8 mouse cellular contexts compared by ENCODE assay signal in genomic region chr15:81917621-81918463, GRCm38 (mm10). TPM values are rescaled to one million over a fixed set of nuclear protein-coding genes. Genes with fewer than 3 reads are reported as not detected.
A peak's percentile ranks its signal among the peaks of the same experiment; 100 is the strongest.
DNase-seq lines count a peak whose midpoint lies in the region; ATAC-seq lines count a peak whose summit lies in the region.

No protein-coding gene starts in this region.

- WGBS in embryonic facial prominence, embryonic 14.5 days: 59% methylated on average over 6 of the region's 6 CpGs

- no peaks in the 10 kb centered on the region for H3K27me3 ChIP-seq in embryonic facial prominence, embryonic 14.5 days (replicated peaks; ENCODE audit: control insufficient read depth, insufficient read depth, low read length)

- no peaks in the 10 kb centered on the region for H3K9me3 ChIP-seq in embryonic facial prominence, embryonic 14.5 days (ENCODE audit: control insufficient read depth, low read length)

- intact Hi-C loops in heart, postnatal 14 days (cut with DNase I): no loop called here
- intact Hi-C loops in left cerebral cortex, postnatal 25 days (cut with DNase I): no loop called here

- H3K4me2 ChIP-seq in embryonic facial prominence, embryonic 14.5 days (ENCODE audit: low read depth, low read length): no peak overlapping the region

- H3K4me3 ChIP-seq in embryonic facial prominence, embryonic 14.5 days (ENCODE audit: low read depth, low read length): no peak overlapping the region

- no peak overlapping the region for H3K27ac ChIP-seq in embryonic facial prominence, embryonic 14.5 days (replicated peaks; ENCODE audit: low read depth, low read length)

- peak; percentile 78 for DNase-seq in layer of hippocampus, adult 11-12 months (ENCODE audit: low spot score)
- no peak for DNase-seq in layer of hippocampus, adult 9-10 months (ENCODE audit: low spot score)
- DNase-seq in adrenal gland, postnatal 14 days: peak; percentile 88
- peak; percentile 48 for DNase-seq in embryonic facial prominence, embryonic 14.5 days (ENCODE audit: low spot score)
- peak; percentile 79 to 86 for DNase-seq in heart, postnatal 14 days
- DNase-seq in left cerebral cortex, postnatal 25 days (ENCODE audit: low spot score in 2 of 2): peak; percentile 62 to 71
- peak; percentile 56 for DNase-seq in mesoderm, embryonic 11.5 days (ENCODE audit: low read depth, low spot score)
- peak; percentile 70 to 91 for DNase-seq in spleen, postnatal 4 days (ENCODE audit: low spot score in 2 of 2)

- peak; percentile 73 for ATAC-seq in embryonic facial prominence, embryonic 14.5 days (ENCODE audit: low read depth)

- H3K36me3 ChIP-seq in embryonic facial prominence, embryonic 14.5 days (ENCODE audit: control insufficient read depth, insufficient read depth, low read length): peaks cover 44% of the 10 kb centered on the region

- no peaks in the 10 kb centered on the region for H3K4me1 ChIP-seq in embryonic facial prominence, embryonic 14.5 days (ENCODE audit: control insufficient read depth, insufficient read depth, low read length)

- no peak overlapping the region for H3K9ac ChIP-seq in embryonic facial prominence, embryonic 14.5 days (ENCODE audit: low read depth, low read length)

RNA-seq across cellular contexts. Expression of gene Polr3h, which starts 8.2 kb away (rescaled TPM):
- total RNA-seq in adrenal gland, postnatal 14 days (2021): 18.7 and 23.0 TPM in 2 replicates
- polyA plus RNA-seq in embryonic facial prominence, embryonic 14.5 days (2014; fragmentation: Nextera tagmentation; extraction: Ambion mirVana): 70.4 and 72.6 TPM in 2 replicates
- 1 to 10 TPM; 7.5 to 7.9 TPM for total RNA-seq in heart, postnatal 14 days (2021)
- 10 to 100 TPM; 49.8 to 56.5 TPM for total RNA-seq in left cerebral cortex, postnatal 25 days (2021)

RNA-seq across cellular contexts. Expression of gene Csdc2, which starts 18.7 kb away (rescaled TPM):
- total RNA-seq in adrenal gland, postnatal 14 days (2021): 15.7 and 17.3 TPM in 2 replicates
- polyA plus RNA-seq in embryonic facial prominence, embryonic 14.5 days (2014; fragmentation: Nextera tagmentation; extraction: Ambion mirVana): 20.2 and 20.9 TPM in 2 replicates
- 10 to 100 TPM; 39.6 to 60.9 TPM for total RNA-seq in heart, postnatal 14 days (2021)
- 10 to 100 TPM; 96.0 to 98.3 TPM for total RNA-seq in left cerebral cortex, postnatal 25 days (2021)

RNA-seq across cellular contexts. Expression of gene Pmm1, which starts 42.9 kb away (rescaled TPM):
- total RNA-seq in adrenal gland, postnatal 14 days (2021): 78.7 and 99.0 TPM in 2 replicates
- 43.0 and 43.5 TPM in 2 replicates for polyA plus RNA-seq in embryonic facial prominence, embryonic 14.5 days (2014; fragmentation: Nextera tagmentation; extraction: Ambion mirVana)
- total RNA-seq in heart, postnatal 14 days (2021): 10 to 100 TPM; 23.0 to 28.8 TPM
- total RNA-seq in left cerebral cortex, postnatal 25 days (2021): 100 to 1,000 TPM; 203 to 208 TPM

RNA-seq across cellular contexts. Expression of gene Aco2, which starts 45.7 kb away (rescaled TPM):
- 2,377 and 2,604 TPM in 2 replicates for total RNA-seq in adrenal gland, postnatal 14 days (2021)
- 160 and 165 TPM in 2 replicates for polyA plus RNA-seq in embryonic facial prominence, embryonic 14.5 days (2014; fragmentation: Nextera tagmentation; extraction: Ambion mirVana)
- 1,000 to 10,000 TPM; 2,092 to 2,100 TPM for total RNA-seq in heart, postnatal 14 days (2021)
- 100 to 1,000 TPM; 423 to 442 TPM for total RNA-seq in left cerebral cortex, postnatal 25 days (2021)

RNA-seq across cellular contexts. Expression of gene Phf5a, which starts 46.1 kb away (rescaled TPM):
- 63.4 and 65.5 TPM in 2 replicates for total RNA-seq in adrenal gland, postnatal 14 days (2021)
- polyA plus RNA-seq in embryonic facial prominence, embryonic 14.5 days (2014; fragmentation: Nextera tagmentation; extraction: Ambion mirVana): 138 and 146 TPM in 2 replicates
- 10 to 100 TPM; 41.4 to 44.2 TPM for total RNA-seq in heart, postnatal 14 days (2021)
- 10 to 100 TPM; 33.7 to 34.7 TPM for total RNA-seq in left cerebral cortex, postnatal 25 days (2021)
